Mouse (Mus musculus) bone marrow, adult 2 months (tissue): ENCODE measurements around the gene Cd72.

Experiments
- CTCF ChIP-seq: fragments of 200-500 bp; IDR thresholded peaks from 2 replicates; pipeline ENCODE4 v1.5.1; 2011; ENCODE audit warnings: low read length, control low read depth; ENCODE audit not compliant: control insufficient read depth, insufficient read depth
- POLR2A ChIP-seq: fragments of 200-500 bp; IDR thresholded peaks from 2 replicates; pipeline ENCODE4 v1.6.1; 2011; ENCODE audit warnings: low read depth, mild to moderate bottlenecking, control low read depth, low read length, borderline replicate concordance; ENCODE audit not compliant: control insufficient read depth

DNA sequence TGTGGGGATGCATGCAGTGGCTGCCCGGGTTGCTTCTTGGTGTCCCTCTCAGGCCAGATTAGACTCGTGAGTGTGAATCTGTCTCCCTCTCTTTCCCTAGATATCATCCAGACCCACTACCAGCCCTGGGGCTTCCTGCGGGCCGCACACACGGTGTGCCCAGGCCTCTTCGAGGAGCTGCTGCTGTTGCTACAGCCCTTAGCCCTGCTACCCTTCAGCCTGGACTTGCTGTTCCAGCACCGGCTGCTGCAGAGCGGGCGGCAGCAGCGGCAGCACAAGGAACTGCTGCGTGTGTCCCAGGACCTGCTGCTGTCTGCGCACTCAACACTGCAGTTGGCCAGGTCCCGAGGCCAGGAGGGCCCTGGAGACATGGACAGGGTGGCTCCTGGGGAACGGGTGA is 29.2 kb downstream of the Cd72 start:
- no peak for TF ChIP-seq CTCF
- no peak for TF ChIP-seq POLR2A
